Mouse (Mus musculus) testis, adult 2 months (tissue): ENCODE measurements around the gene Ppm1m.

Source experiments
- CTCF ChIP-seq: fragments of 200-500 bp; IDR thresholded peaks from 2 replicates; pipeline ENCODE4 v1.5.1; 2012; ENCODE audit warnings: low read depth, mild to moderate bottlenecking, inconsistent platforms, low read length, moderate library complexity; ENCODE audit not compliant: control insufficient read depth, insufficient read depth, insufficient replicate concordance
- POLR2A ChIP-seq: fragments of 200-500 bp; IDR thresholded peaks from 2 replicates; pipeline ENCODE4 v1.6.1; 2012; ENCODE audit warnings: low read depth, mild to moderate bottlenecking, inconsistent platforms, low read length, moderate library complexity; ENCODE audit not compliant: control insufficient read depth

GRCm38 (mm10) chr9:106179454-106179853, 20.1 kb downstream of the Ppm1m start:
- TF ChIP-seq POLR2A (no peak), CTCF (no peak)
